In genomic region chr13:62617449-62617848, GRCm38 (mm10) we compare ENCODE assay signal across 31 mouse cellular contexts. TPM values are rescaled to one million over a fixed set of nuclear protein-coding genes. Genes with fewer than 3 reads are reported as not detected.
"Had no signal": no experiment of that assay in that cellular context is flagged by ENCODE, and none has a peak within 500 bp of the region (broad histone marks: within the 10 kb centered on the region; RNA-seq: fewer than 3 reads in every experiment).

No protein-coding gene starts in this region.

RNA-seq across cellular contexts. Expression of gene Zfp935, which starts 59.1 kb away (rescaled TPM):
- total RNA-seq: megakaryocyte progenitor cell, adult 5-6 weeks; megakaryocyte, adult 5-6 weeks; megakaryocyte-erythroid progenitor cell, adult 5-6 weeks; midbrain, postnatal 0 days; monocyte, adult 5-6 weeks had no signal
- polyA plus RNA-seq: limb, embryonic 10.5 days; limb, embryonic 11.5 days; limb, embryonic 12.5 days; limb, embryonic 13.5 days; limb, embryonic 14.5 days; limb, embryonic 15.5 days; liver, adult 2 months; liver, embryonic 11.5 days; liver, embryonic 12.5 days; liver, embryonic 13.5 days; liver, embryonic 14.5 days; liver, embryonic 15.5 days; liver, embryonic 16.5 days; liver, postnatal 0 days; lung, adult 2 months; lung, embryonic 14.5 days; lung, embryonic 16.5 days; lung, postnatal 0 days; macrophage; midbrain, embryonic 10.5 days; midbrain, embryonic 11.5 days; midbrain, embryonic 14.5 days; midbrain, embryonic 15.5 days; midbrain, embryonic 16.5 days; midbrain, postnatal 0 days; myocyte; neural tube, embryonic 12.5 days had no signal
